Mouse (Mus musculus): ENCODE data around the gene Auh. TPM values are rescaled to one million over a fixed set of nuclear protein-coding genes. Genes with fewer than 3 reads are reported as not detected.

Gene Auh
- polyA plus RNA-seq, 2 experiments: 33.8 to 34.0 TPM

- H3K9me3 ChIP-seq (ENCODE audit: control insufficient read depth, low read length): no peaks in the 10 kb centered on the region
- no peak for DNase-seq (ENCODE audit: low spot score)
- H3K27me3 ChIP-seq (ENCODE audit: control insufficient read depth, insufficient read depth, low read length): no peaks in the 10 kb centered on the region
- no peak overlapping the region for H3K27ac ChIP-seq (replicated peaks; ENCODE audit: low read depth, low read length)
- no peak for TF ChIP-seq POLR2A (IDR thresholded peaks at IDR 0.05; ENCODE audit: borderline replicate concordance, extremely low read depth, insufficient read depth, insufficient read length)
- ATAC-seq (ENCODE audit: low FRiP score, low read depth): no peak
- H3K36me3 ChIP-seq (ENCODE audit: control insufficient read depth, insufficient read depth, low read length): no peaks in the 10 kb centered on the region
- no peak overlapping the region for H3K9ac ChIP-seq (ENCODE audit: low read depth, low read length, severe bottlenecking)
- H3K4me3 ChIP-seq (replicated peaks; ENCODE audit: low read length): no peak overlapping the region
- 88% methylated on average over 17 of the region's 17 CpGs for WGBS
- H3K4me2 ChIP-seq (replicated peaks; ENCODE audit: low read depth, low read length, severe bottlenecking): no peak overlapping the region
- H3K4me1 ChIP-seq (ENCODE audit: control insufficient read depth, insufficient read depth, low read length): no peaks in the 10 kb centered on the region
These were observed 82.4 kb downstream of the Auh start for GRCm38 (mm10) chr13:52847071-52847470.

- Histone ChIP-seq H3K36me3 (ENCODE audit: control insufficient read depth, insufficient read depth, low read length) (peaks cover under 1% of the 10 kb centered on the region; the same call in 1 of the 2 replicates), H3K27me3 (ENCODE audit: control insufficient read depth, insufficient read depth, low read length) (no peaks in the 10 kb centered on the region), H3K4me3 (replicated peaks; ENCODE audit: low read length) (no peak overlapping the region), H3K4me1 (ENCODE audit: control insufficient read depth, insufficient read depth, low read length) (no peaks in the 10 kb centered on the region), H3K27ac (replicated peaks; ENCODE audit: low read depth, low read length) (no peak overlapping the region), H3K9me3 (ENCODE audit: control insufficient read depth, low read length) (no peaks in the 10 kb centered on the region), H3K4me2 (replicated peaks; ENCODE audit: low read depth, low read length, severe bottlenecking) (no peak overlapping the region), H3K9ac (ENCODE audit: low read depth, low read length, severe bottlenecking) (no peak overlapping the region)
- ATAC-seq (ENCODE audit: low FRiP score, low read depth): no peak
- 85% methylated on average over 4 of the region's 4 CpGs for WGBS
- DNase-seq (ENCODE audit: low spot score): no peak
- no peak for TF ChIP-seq POLR2A (IDR thresholded peaks at IDR 0.05; ENCODE audit: borderline replicate concordance, extremely low read depth, insufficient read depth, insufficient read length)
These were observed 83.9 kb downstream of the Auh start for GRCm38 (mm10) chr13:52845618-52846017.

- no peak overlapping the region for H3K9ac ChIP-seq (ENCODE audit: low read depth, low read length, severe bottlenecking)
- peaks cover 4% of the 10 kb centered on the region; the same call in 1 of the 2 replicates for H3K36me3 ChIP-seq (ENCODE audit: control insufficient read depth, insufficient read depth, low read length)
- no peak overlapping the region for H3K4me2 ChIP-seq (replicated peaks; ENCODE audit: low read depth, low read length, severe bottlenecking)
- no peak for TF ChIP-seq POLR2A (IDR thresholded peaks at IDR 0.05; ENCODE audit: borderline replicate concordance, extremely low read depth, insufficient read depth, insufficient read length)
- no peaks in the 10 kb centered on the region for H3K9me3 ChIP-seq (ENCODE audit: control insufficient read depth, low read length)
- H3K4me1 ChIP-seq (ENCODE audit: control insufficient read depth, insufficient read depth, low read length): no peaks in the 10 kb centered on the region
- H3K4me3 ChIP-seq (replicated peaks; ENCODE audit: low read length): no peak overlapping the region
- H3K27ac ChIP-seq (replicated peaks; ENCODE audit: low read depth, low read length): no peak overlapping the region
- WGBS: 69% methylated on average over 10 of the region's 10 CpGs
- H3K27me3 ChIP-seq (ENCODE audit: control insufficient read depth, insufficient read depth, low read length): no peaks in the 10 kb centered on the region
- no peak for DNase-seq (ENCODE audit: low spot score)
- no peak for ATAC-seq (ENCODE audit: low FRiP score, low read depth)
These were observed 85.8 kb downstream of the Auh start for GRCm38 (mm10) chr13:52843536-52844178.

GRCm38 (mm10) chr13:52836231-52836630, 93.2 kb downstream of the Auh start:
- no peak overlapping the region for H3K9ac ChIP-seq (ENCODE audit: low read depth, low read length, severe bottlenecking)
- DNase-seq (ENCODE audit: low spot score): no peak
- H3K4me2 ChIP-seq (replicated peaks; ENCODE audit: low read depth, low read length, severe bottlenecking): no peak overlapping the region
- H3K27me3 ChIP-seq (ENCODE audit: control insufficient read depth, insufficient read depth, low read length): no peaks in the 10 kb centered on the region
- H3K9me3 ChIP-seq (ENCODE audit: control insufficient read depth, low read length): no peaks in the 10 kb centered on the region
- no peaks in the 10 kb centered on the region for H3K4me1 ChIP-seq (ENCODE audit: control insufficient read depth, insufficient read depth, low read length)
- no peak overlapping the region for H3K4me3 ChIP-seq (replicated peaks; ENCODE audit: low read length)
- TF ChIP-seq POLR2A (IDR thresholded peaks at IDR 0.05; ENCODE audit: borderline replicate concordance, extremely low read depth, insufficient read depth, insufficient read length): no peak
- peaks cover 35% of the 10 kb centered on the region for H3K36me3 ChIP-seq (ENCODE audit: control insufficient read depth, insufficient read depth, low read length)
- no peak for ATAC-seq (ENCODE audit: low FRiP score, low read depth)
- H3K27ac ChIP-seq (replicated peaks; ENCODE audit: low read depth, low read length): no peak overlapping the region
- 90% methylated on average over 8 of the region's 8 CpGs for WGBS

- Histone ChIP-seq H3K36me3 (ENCODE audit: control insufficient read depth, insufficient read depth, low read length) (peaks cover 31% of the 10 kb centered on the region), H3K4me1 (ENCODE audit: control insufficient read depth, insufficient read depth, low read length) (no peaks in the 10 kb centered on the region), H3K4me2 (replicated peaks; ENCODE audit: low read depth, low read length, severe bottlenecking) (no peak overlapping the region), H3K4me3 (replicated peaks; ENCODE audit: low read length) (no peak overlapping the region), H3K9ac (ENCODE audit: low read depth, low read length, severe bottlenecking) (no peak overlapping the region), H3K9me3 (ENCODE audit: control insufficient read depth, low read length) (no peaks in the 10 kb centered on the region), H3K27me3 (ENCODE audit: control insufficient read depth, insufficient read depth, low read length) (no peaks in the 10 kb centered on the region), H3K27ac (replicated peaks; ENCODE audit: low read depth, low read length) (no peak overlapping the region)
- TF ChIP-seq POLR2A (IDR thresholded peaks at IDR 0.05; ENCODE audit: borderline replicate concordance, extremely low read depth, insufficient read depth, insufficient read length): no peak
- ATAC-seq (ENCODE audit: low FRiP score, low read depth) (no peak), DNase-seq (ENCODE audit: low spot score) (no peak)
- WGBS: 81% methylated on average over 8 of the region's 8 CpGs
These were observed 94.9 kb downstream of the Auh start for GRCm38 (mm10) chr13:52834591-52834990.
